Mouse (Mus musculus) embryonic facial prominence, embryonic 11.5 days (tissue): ENCODE measurements around the gene Tesk2. TPM values are rescaled to one million over a fixed set of nuclear protein-coding genes. Genes with fewer than 3 reads are reported as not detected.

Source experiments
- ATAC-seq: fragments of 200-750 bp; cut with Nextera tagmentation; replicated peaks from 2 replicates; pipeline ENCODE4 v1.8.0; 2017; ENCODE audit warnings: low read depth; ENCODE audit not compliant: insufficient number of reproducible peaks, low FRiP score, low TSS enrichment
- DNase-seq: peaks from one replicate; pipeline ENCODE4 v3.0.0-alpha.2; 2015; ENCODE audit warnings: low spot score
- H3K27ac ChIP-seq: fragments of 300-500 bp; sonication (generic); replicated peaks from 2 replicates; pipeline ENCODE4 v1.5.1; 2014; ENCODE audit warnings: mild to moderate bottlenecking, low read depth, low read length, control low read depth
- H3K27me3 ChIP-seq: fragments of 300-500 bp; sonication (generic); 2 replicates; pipeline ENCODE4 v1.6.1; 2014; ENCODE audit warnings: mild to moderate bottlenecking, low read length, moderate library complexity, mixed read lengths; ENCODE audit not compliant: control insufficient read depth, insufficient read depth
- H3K36me3 ChIP-seq: fragments of 300-500 bp; sonication (generic); replicated peaks from 2 replicates; pipeline ENCODE4 v1.6.1; 2014; ENCODE audit warnings: low read depth, mild to moderate bottlenecking, low read length, moderate library complexity, mixed read lengths; ENCODE audit not compliant: control insufficient read depth, insufficient read depth
- H3K4me1 ChIP-seq: fragments of 300-500 bp; sonication (generic); 2 replicates; pipeline ENCODE4 v1.6.1; 2014; ENCODE audit warnings: low read length, mixed read lengths; ENCODE audit not compliant: control insufficient read depth, insufficient read depth
- H3K4me2 ChIP-seq: fragments of 300-500 bp; sonication (generic); 2 replicates; pipeline ENCODE4 v1.6.1; 2014; ENCODE audit warnings: low read depth, mild to moderate bottlenecking, control low read depth, low read length, moderate library complexity
- H3K4me3 ChIP-seq: fragments of 300-500 bp; sonication (generic); 2 replicates; pipeline ENCODE4 v1.5.1; 2014; ENCODE audit warnings: low read depth, low read length, control low read depth
- H3K9ac ChIP-seq: fragments of 300-500 bp; sonication (generic); replicated peaks from 2 replicates; pipeline ENCODE4 v1.6.1; 2014; ENCODE audit warnings: mild to moderate bottlenecking, control low read depth, low read length
- H3K9me3 ChIP-seq: fragments of 300-500 bp; sonication (generic); replicated peaks from 2 replicates; pipeline ENCODE4 v1.6.1; 2016; ENCODE audit warnings: mild to moderate bottlenecking, low read length, inconsistent platforms, mixed read lengths; ENCODE audit not compliant: control insufficient read depth
- WGBS: fragments of 180-500 bp; shearing (Covaris S2); extraction: QIAGEN DNeasy Blood & Tissue Kit; methylation state at CpG from one replicate; pipeline ENCODE4 v1.1.7; 2014; 5-methylcytosine and 5-hydroxymethylcytosine counted together
- polyA plus RNA-seq: library from polyadenylated mRNA; unstranded; fragments of >200 nt; fragmentation: Nextera tagmentation; extraction: Ambion mirVana; gene quantifications from 2 replicates; pipeline ENCODE4 v1.2.1, GENCODE M21; 2014

Tesk2 gene
- polyA plus RNA-seq, 1 experiment from 2014 or later = 12.9 TPM

DNA sequence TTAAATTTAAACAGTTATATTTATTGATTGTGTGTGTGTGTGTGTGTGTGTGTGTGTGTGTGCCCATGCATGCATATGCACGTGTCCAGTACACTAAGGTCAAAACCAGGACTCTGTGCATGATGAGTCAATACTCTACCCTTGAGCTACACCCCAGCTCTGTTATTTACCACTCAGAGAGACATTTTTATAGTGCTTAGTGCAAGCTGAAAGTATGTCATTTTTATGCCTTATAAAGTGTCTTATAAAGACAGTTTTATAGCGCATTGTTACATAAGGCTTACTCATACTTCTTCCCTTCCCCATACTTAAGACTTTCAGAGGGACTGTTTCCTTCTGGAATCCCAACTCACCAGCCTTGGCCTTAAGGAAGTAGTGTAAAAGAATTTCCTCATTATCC, 29.0 kb downstream of the Tesk2 start:
- no peak for DNase-seq
- no peaks in the 10 kb centered on the region for H3K4me1 ChIP-seq
- H3K4me3 ChIP-seq = no peak overlapping the region
- H3K27me3 ChIP-seq = no peaks in the 10 kb centered on the region
- no peak overlapping the region for H3K27ac ChIP-seq
- H3K9ac ChIP-seq = no peak overlapping the region
- no peaks in the 10 kb centered on the region for H3K36me3 ChIP-seq
- H3K4me2 ChIP-seq = no peak overlapping the region
- no peaks in the 10 kb centered on the region for H3K9me3 ChIP-seq
- 92% methylated on average over 2 of the region's 2 CpGs for WGBS
- no peak for ATAC-seq

- no peaks in the 10 kb centered on the region for H3K36me3 ChIP-seq
- H3K4me1 ChIP-seq = no peaks in the 10 kb centered on the region
- no peak overlapping the region for H3K27ac ChIP-seq
- no peaks in the 10 kb centered on the region for H3K9me3 ChIP-seq
- no peak overlapping the region for H3K4me2 ChIP-seq
- ATAC-seq = no peak
- WGBS = 90% methylated on average over 2 of the region's 2 CpGs
- no peak for DNase-seq
- no peaks in the 10 kb centered on the region for H3K27me3 ChIP-seq
- H3K9ac ChIP-seq = no peak overlapping the region
- no peak overlapping the region for H3K4me3 ChIP-seq
Measured at GRCm38 (mm10) chr4:116761914-116762313, 41.2 kb downstream of the Tesk2 start.

GRCm38 (mm10) chr4:116764001-116764400, 43.3 kb downstream of the Tesk2 start:
- Histone ChIP-seq H3K27me3 (no peaks in the 10 kb centered on the region), H3K4me2 (no peak overlapping the region), H3K27ac (no peak overlapping the region), H3K9ac (no peak overlapping the region), H3K36me3 (no peaks in the 10 kb centered on the region), H3K4me1 (no peaks in the 10 kb centered on the region), H3K9me3 (no peaks in the 10 kb centered on the region), H3K4me3 (no peak overlapping the region)
- DNase-seq (no peak), ATAC-seq (no peak)
- WGBS = 89% methylated on average over 5 of the region's 5 CpGs

GRCm38 (mm10) chr4:116768510-116768909, 47.8 kb downstream of the Tesk2 start:
- DNase-seq = no peak
- 85% methylated on average over 5 of the region's 5 CpGs for WGBS
- no peak overlapping the region for H3K9ac ChIP-seq
- H3K36me3 ChIP-seq = no peaks in the 10 kb centered on the region
- H3K27me3 ChIP-seq = no peaks in the 10 kb centered on the region
- H3K4me2 ChIP-seq = no peak overlapping the region
- no peak overlapping the region for H3K27ac ChIP-seq
- ATAC-seq = no peak
- no peaks in the 10 kb centered on the region for H3K4me1 ChIP-seq
- no peaks in the 10 kb centered on the region for H3K9me3 ChIP-seq
- H3K4me3 ChIP-seq = no peak overlapping the region

DNA sequence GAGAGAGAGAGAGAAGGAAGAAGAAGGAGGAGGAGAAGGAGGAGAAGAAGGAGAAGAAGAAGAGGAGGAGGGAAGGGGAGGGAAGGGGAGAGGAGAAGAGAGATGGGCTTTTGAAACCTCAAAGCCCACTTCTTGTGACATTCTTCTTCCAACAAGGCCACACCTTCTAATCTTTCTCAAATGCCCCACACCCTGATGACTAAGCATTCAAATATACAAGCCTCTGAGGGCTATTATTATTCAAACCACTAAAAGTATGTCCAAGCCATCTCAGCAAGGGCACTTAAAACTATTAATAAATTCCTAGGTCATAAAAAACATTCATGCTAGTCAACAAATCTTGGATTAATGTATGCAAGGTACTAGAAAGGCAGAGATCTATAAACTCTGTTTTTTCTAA, 48.3 kb downstream of the Tesk2 start:
- DNase-seq = no peak
- no peak overlapping the region for H3K4me3 ChIP-seq
- H3K4me2 ChIP-seq = no peak overlapping the region
- H3K4me1 ChIP-seq = no peaks in the 10 kb centered on the region
- no peaks in the 10 kb centered on the region for H3K9me3 ChIP-seq
- no peak overlapping the region for H3K9ac ChIP-seq
- no peak overlapping the region for H3K27ac ChIP-seq
- no peaks in the 10 kb centered on the region for H3K27me3 ChIP-seq
- no peaks in the 10 kb centered on the region for H3K36me3 ChIP-seq
- no peak for ATAC-seq

DNA sequence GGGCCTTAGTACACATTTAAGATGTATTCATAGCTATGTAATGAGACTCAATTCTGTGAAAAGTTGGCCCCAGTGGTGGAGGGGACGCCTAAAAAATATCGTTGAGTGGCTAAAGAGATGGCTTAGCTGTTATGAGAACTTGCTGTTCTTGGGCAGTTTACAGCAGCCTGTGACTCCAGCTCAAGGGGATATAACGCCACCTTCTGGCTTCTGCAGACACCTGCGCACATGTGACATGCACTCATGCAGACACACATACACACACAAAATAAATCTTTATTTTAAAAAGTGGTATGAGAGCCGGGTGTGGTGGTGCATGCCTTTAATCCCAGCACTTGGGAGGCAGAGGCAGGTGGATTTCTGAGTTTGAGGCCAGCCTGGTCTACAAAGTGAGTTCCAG, 55.6 kb downstream of the Tesk2 start:
- Histone ChIP-seq H3K9me3 (no peaks in the 10 kb centered on the region), H3K36me3 (no peaks in the 10 kb centered on the region), H3K9ac (no peak overlapping the region), H3K4me3 (no peak overlapping the region), H3K27me3 (no peaks in the 10 kb centered on the region), H3K4me2 (no peak overlapping the region), H3K4me1 (no peaks in the 10 kb centered on the region), H3K27ac (no peak overlapping the region)
- 90% methylated on average over 5 of the region's 5 CpGs for WGBS
- ATAC-seq (no peak), DNase-seq (no peak)

- no peaks in the 10 kb centered on the region for H3K36me3 ChIP-seq
- no peaks in the 10 kb centered on the region for H3K27me3 ChIP-seq
- no peak overlapping the region for H3K27ac ChIP-seq
- DNase-seq = no peak
- H3K4me3 ChIP-seq = no peak overlapping the region
- no peak for ATAC-seq
- H3K4me1 ChIP-seq = no peaks in the 10 kb centered on the region
- WGBS = 90% methylated on average over 3 of the region's 3 CpGs
- H3K9me3 ChIP-seq = no peaks in the 10 kb centered on the region
- H3K9ac ChIP-seq = no peak overlapping the region
- no peak overlapping the region for H3K4me2 ChIP-seq
Measured at GRCm38 (mm10) chr4:116777079-116777478, 56.3 kb downstream of the Tesk2 start.

DNA sequence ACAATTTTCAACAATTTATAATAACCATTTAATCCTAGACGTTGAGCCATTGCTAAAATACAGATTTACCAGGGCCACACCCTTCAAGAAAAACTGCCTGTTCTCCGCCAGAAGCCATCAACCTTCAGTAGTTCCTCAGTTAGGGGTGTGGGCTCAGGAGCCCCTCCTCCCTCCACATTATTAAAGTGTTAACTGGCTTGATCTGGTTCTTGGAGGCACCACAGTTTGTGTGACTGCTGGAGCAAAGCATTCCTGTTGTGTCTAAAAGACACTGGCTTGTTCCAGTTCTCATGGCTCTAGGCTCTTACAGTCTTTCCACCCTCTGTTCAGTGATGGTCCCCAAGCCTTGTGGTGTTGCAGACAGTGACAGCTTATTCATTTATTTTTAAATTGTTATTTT, 59.8 kb downstream of the Tesk2 start:
- DNase-seq (no peak), ATAC-seq (no peak)
- Histone ChIP-seq H3K4me3 (no peak overlapping the region), H3K4me2 (no peak overlapping the region), H3K27ac (no peak overlapping the region), H3K9me3 (no peaks in the 10 kb centered on the region), H3K9ac (no peak overlapping the region), H3K36me3 (no peaks in the 10 kb centered on the region), H3K27me3 (no peaks in the 10 kb centered on the region), H3K4me1 (no peaks in the 10 kb centered on the region)
- 76% methylated on average over 2 of the region's 2 CpGs for WGBS

- DNase-seq (no peak), ATAC-seq (no peak)
- no peaks in the 10 kb centered on the region for H3K36me3 ChIP-seq
- WGBS = 66% methylated on average over 2 of the region's 2 CpGs
- no peaks in the 10 kb centered on the region for H3K9me3 ChIP-seq
- no peaks in the 10 kb centered on the region for H3K4me1 ChIP-seq
- H3K27me3 ChIP-seq = no peaks in the 10 kb centered on the region
- H3K27ac ChIP-seq = no peak overlapping the region
- no peak overlapping the region for H3K4me3 ChIP-seq
- H3K9ac ChIP-seq = no peak overlapping the region
- no peak overlapping the region for H3K4me2 ChIP-seq
Measured at GRCm38 (mm10) chr4:116781366-116781765, 60.6 kb downstream of the Tesk2 start.
